Mouse (Mus musculus) C2C12 (cell line): ENCODE data around the gene Tsacc. TPM values are rescaled to one million over a fixed set of nuclear protein-coding genes. Genes with fewer than 3 reads are reported as not detected.

ENCODE experiments used
- H3K27me3 ChIP-seq: one replicate; pipeline ENCODE4 v1.6.1; 2011; ENCODE audit not compliant: control insufficient read depth, insufficient read depth, insufficient read length
- H3K36me3 ChIP-seq: one replicate; pipeline ENCODE4 v1.6.1; 2011; ENCODE audit not compliant: control insufficient read depth, insufficient read depth
- H3K4me3 ChIP-seq: one replicate; pipeline ENCODE4 v1.5.1; 2011; ENCODE audit warnings: mild to moderate bottlenecking, control low read depth; ENCODE audit not compliant: poor library complexity, insufficient read depth, severe bottlenecking
- H3K79me2 ChIP-seq: one replicate; pipeline ENCODE4 v1.6.1; 2011; ENCODE audit not compliant: control insufficient read depth, insufficient read depth
- H3K79me3 ChIP-seq: one replicate; pipeline ENCODE4 v1.6.1; 2011; ENCODE audit warnings: low read depth, control low read depth
- H3ac ChIP-seq: one replicate; pipeline ENCODE3; 2011; ENCODE audit warnings: low read depth; ENCODE audit not compliant: control insufficient read depth, insufficient read length
- CEBPB ChIP-seq: IDR thresholded peaks from one replicate; pipeline ENCODE4 v1.6.1; 2011; ENCODE audit warnings: low read depth, mild to moderate bottlenecking, control low read depth, moderate library complexity
- CTCF ChIP-seq: IDR thresholded peaks from one replicate; pipeline ENCODE4 v1.5.1; 2011; ENCODE audit not compliant: control insufficient read depth, insufficient read depth, insufficient read length
- FOSL1 ChIP-seq: IDR thresholded peaks from one replicate; pipeline ENCODE4 v1.8.0; 2011; ENCODE audit warnings: mild to moderate bottlenecking, low read length; ENCODE audit not compliant: poor library complexity, insufficient read depth, severe bottlenecking
- MAX ChIP-seq: IDR thresholded peaks from one replicate; pipeline ENCODE4 v1.6.1; 2011; ENCODE audit warnings: mild to moderate bottlenecking, control low read depth
- MYOD1 ChIP-seq: IDR thresholded peaks from one replicate; pipeline ENCODE4 v1.6.1; 2011; ENCODE audit warnings: low read depth; ENCODE audit not compliant: control insufficient read depth, insufficient read length
- MYOG ChIP-seq: IDR thresholded peaks from one replicate; pipeline ENCODE4 v1.6.1; 2011; ENCODE audit not compliant: control insufficient read depth, insufficient read length; ENCODE audit errors: extremely low read depth
- USF1 ChIP-seq: IDR thresholded peaks from one replicate; pipeline ENCODE4 v1.6.1; 2011; ENCODE audit warnings: low read depth, mild to moderate bottlenecking, control low read depth, moderate library complexity
- polyA plus RNA-seq: library from polyadenylated mRNA; unstranded; fragments of >200 nt; fragmentation: generic; extraction: Trizol; gene quantifications from one replicate; pipeline ENCODE4 v1.2.1, GENCODE M21; 2012; ENCODE audit warnings: missing spikeins

Gene Tsacc
- polyA plus RNA-seq, 1 experiment, result 2.3 TPM

- peaks cover 48% of the 10 kb centered on the region for H3K27me3 ChIP-seq
These were observed 51.0 kb downstream of the Tsacc start for GRCm38 (mm10) chr3:88245811-88246210.

DNA sequence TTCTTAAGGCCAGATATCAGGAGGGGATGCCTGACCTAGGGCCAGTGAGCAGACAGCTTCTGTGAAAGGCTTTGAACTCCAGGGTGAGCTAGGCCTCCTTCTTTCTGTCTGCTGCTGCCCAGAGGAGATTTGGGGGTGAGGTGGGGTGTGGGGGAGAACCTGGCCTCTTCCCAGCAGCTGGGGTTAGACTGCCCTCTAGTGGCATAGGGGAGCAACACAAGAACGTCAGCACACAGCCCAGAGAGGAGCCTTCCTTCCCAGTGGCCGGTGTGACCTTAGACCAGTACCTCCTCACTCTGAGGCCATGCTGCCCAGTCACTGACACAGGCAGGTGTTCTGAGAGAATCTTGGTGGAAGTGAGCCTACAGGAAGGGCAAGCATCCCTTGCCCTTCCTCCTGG lies 52.7 kb downstream of the Tsacc start:
- no peaks in the 10 kb centered on the region for H3K79me3 ChIP-seq
- TF ChIP-seq CTCF, result peak; percentile 80
- TF ChIP-seq FOSL1, result no peak
- H3K4me3 ChIP-seq, result no peak overlapping the region
- no peaks in the 10 kb centered on the region for H3K36me3 ChIP-seq
- H3K79me2 ChIP-seq, result no peaks in the 10 kb centered on the region
- H3ac ChIP-seq, result no peak overlapping the region
- H3K27me3 ChIP-seq, result peaks cover 62% of the 10 kb centered on the region

More at GRCm38 (mm10) chr3:88245811-88246210, 51.0 kb downstream of the Tsacc start:
- Histone ChIP-seq H3K36me3 (no peaks in the 10 kb centered on the region), H3ac (no peak overlapping the region), H3K4me3 (no peak overlapping the region), H3K79me2 (no peaks in the 10 kb centered on the region), H3K79me3 (no peaks in the 10 kb centered on the region)
- TF ChIP-seq CTCF (peak; percentile 96), MAX (no peak)

DNA sequence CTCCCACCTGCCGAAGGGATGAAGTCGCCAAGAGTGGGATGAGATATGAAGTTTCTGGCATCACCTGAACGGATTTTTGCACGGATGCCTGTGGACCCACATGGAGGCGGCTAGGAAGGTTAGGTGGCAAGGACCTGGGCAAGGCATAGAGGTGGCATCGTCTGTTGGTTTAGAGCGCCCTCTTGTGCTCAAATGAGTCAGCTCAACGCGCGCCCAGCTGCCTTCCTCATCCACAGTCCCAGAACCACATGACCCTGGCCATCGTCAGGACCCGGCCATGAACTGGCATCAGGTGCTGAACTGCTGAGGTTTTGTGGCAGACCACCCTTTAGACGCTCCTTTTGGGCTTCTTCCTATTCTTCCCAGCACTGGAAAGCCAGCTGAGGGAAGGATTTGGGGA lies 54.3 kb downstream of the Tsacc start:
- no peak for TF ChIP-seq MYOD1
- TF ChIP-seq CTCF, result peak; percentile 95
- no peak for TF ChIP-seq MAX
- TF ChIP-seq USF1, result no peak
- H3K79me2 ChIP-seq, result no peaks in the 10 kb centered on the region
- no peaks in the 10 kb centered on the region for H3K36me3 ChIP-seq
- H3ac ChIP-seq, result no peak overlapping the region
- H3K79me3 ChIP-seq, result no peaks in the 10 kb centered on the region
- H3K4me3 ChIP-seq, result no peak overlapping the region
- peaks cover 56% of the 10 kb centered on the region for H3K27me3 ChIP-seq

DNA sequence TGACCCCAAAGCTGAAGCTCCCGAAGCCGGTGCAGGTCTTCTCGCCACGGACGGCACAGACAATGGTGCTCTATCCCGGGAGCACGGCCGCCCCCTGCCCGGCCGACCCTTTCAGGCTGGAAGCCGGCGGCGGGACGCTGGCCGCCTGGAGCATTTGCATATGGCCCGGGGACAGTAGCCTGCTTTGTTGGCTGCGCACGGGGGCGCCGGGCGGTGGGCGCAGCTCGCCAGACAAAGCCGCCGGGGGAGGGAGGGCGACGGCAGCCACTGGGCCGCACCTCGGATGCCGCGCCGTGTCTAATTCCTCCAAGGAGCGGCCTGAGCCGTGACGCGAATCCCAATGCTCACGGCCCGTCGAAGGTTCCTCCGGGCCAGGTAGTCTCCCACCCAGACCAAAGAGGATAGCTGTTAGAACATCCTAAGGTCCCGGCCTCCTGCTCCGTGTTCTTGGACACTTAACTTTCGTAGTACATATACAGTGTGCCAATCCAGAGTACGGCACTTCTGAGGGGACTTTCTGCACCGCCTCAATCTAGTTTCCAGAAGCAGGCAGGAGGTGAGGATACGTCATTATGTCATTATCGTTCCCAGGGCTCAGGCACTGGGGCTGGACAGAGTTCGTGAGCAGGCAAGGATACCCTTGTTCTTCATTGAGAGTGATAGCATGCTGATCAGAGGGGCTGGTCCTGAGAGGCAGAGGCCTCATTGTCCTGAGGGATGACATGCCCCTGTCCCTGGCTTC lies 55.6 kb downstream of the Tsacc start:
- Histone ChIP-seq H3K27me3 (peaks cover 43% of the 10 kb centered on the region), H3K36me3 (no peaks in the 10 kb centered on the region), H3K4me3 (no peak overlapping the region), H3ac (no peak overlapping the region), H3K79me2 (no peaks in the 10 kb centered on the region), H3K79me3 (no peaks in the 10 kb centered on the region)
- TF ChIP-seq CTCF (no peak), CEBPB (no peak), USF1 (no peak), MYOD1 (no peak), MYOG (no peak)

- H3K36me3 ChIP-seq, result no peaks in the 10 kb centered on the region
- peaks cover 39% of the 10 kb centered on the region for H3K27me3 ChIP-seq
- no peaks in the 10 kb centered on the region for H3K79me2 ChIP-seq
- H3K79me3 ChIP-seq, result no peaks in the 10 kb centered on the region
- TF ChIP-seq MYOD1, result no peak
- no peak overlapping the region for H3ac ChIP-seq
- H3K4me3 ChIP-seq, result no peak overlapping the region
These were observed 57.4 kb downstream of the Tsacc start for GRCm38 (mm10) chr3:88239446-88239845.

GRCm38 (mm10) chr3:88238866-88239391 lies 57.9 kb downstream of the Tsacc start:
- H3ac ChIP-seq, result no peak overlapping the region
- no peaks in the 10 kb centered on the region for H3K79me2 ChIP-seq
- no peaks in the 10 kb centered on the region for H3K79me3 ChIP-seq
- H3K4me3 ChIP-seq, result no peak overlapping the region
- H3K36me3 ChIP-seq, result no peaks in the 10 kb centered on the region
- TF ChIP-seq USF1, result no peak
- H3K27me3 ChIP-seq, result peaks cover 37% of the 10 kb centered on the region
